Mouse (Mus musculus) liver, adult (tissue): Measurements from ENCODE around the gene Kdm5a.

Experiments used
- GATA4 ChIP-seq: IDR thresholded peaks from 2 replicates; pipeline ENCODE4 v1.6.1; 2014; ENCODE audit warnings: mild to moderate bottlenecking, low read length; ENCODE audit not compliant: insufficient replicate concordance

Gene Kdm5a

GRCm38 (mm10) chr6:120461217-120461616 lies 97.3 kb downstream of the Kdm5a start:
- TF ChIP-seq GATA4, result no peak

DNA sequence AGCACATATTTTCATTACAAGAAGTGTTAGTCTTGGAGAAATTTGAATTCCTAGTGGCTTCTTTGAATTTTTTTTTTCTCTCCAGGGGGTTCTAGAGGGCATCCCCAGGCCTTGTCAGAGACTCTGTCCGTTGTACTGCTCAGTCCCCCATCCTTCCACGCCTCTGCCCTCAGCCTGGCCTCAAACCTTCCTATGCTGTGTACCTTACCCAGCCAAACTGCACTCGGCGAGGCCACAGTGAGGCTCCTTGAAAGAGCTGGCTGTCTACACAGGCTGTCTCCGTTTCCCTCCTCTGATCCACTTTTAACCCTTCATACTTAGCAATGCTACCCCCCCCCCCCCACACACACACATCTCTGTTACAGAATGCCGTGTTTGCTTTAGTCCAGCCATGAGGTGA lies 98.3 kb downstream of the Kdm5a start:
- no peak for TF ChIP-seq GATA4

DNA sequence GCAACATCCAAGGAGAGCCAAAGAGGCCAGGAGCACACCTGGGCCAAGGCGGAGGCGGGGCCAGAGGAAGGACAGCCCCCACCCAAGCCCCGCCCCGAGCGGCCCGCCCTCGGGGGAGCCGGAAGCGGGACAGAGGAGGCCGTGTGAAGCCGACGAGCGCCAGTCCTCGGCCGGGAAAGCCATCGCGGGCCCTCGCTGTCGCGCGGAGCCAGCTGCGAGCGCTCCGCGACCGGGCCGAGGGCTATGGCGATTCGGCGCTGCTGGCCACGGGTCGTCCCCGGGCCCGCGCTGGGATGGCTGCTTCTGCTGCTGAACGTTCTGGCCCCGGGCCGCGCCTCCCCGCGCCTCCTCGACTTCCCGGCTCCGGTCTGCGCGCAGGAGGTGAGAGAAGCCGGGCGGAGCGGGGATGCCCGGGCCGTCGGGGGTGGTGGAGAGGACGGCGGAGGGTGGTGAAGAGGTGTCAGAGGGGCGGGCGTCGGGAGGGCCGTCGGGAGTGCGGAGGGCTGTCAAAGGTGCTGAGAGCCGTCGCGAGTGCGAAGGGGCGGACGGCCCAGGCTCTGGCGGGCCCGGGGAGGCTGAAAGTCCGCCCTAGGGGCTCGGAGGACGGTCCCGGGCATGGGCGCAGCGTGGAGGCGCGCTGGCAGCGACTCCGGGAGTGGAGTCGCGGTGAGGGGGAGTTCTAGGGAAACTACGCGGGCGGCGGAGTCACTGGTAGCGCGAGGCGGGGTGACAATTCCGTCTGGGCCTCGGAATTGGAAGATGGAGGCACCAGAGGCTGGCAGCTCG lies 99.4 kb downstream of the Kdm5a start, which contains the start of gene Il17ra:
Il17ra (plus strand) TSS at position 162 of the 786 bp plus-strand sequence.
- TF ChIP-seq GATA4, result no peak

DNA sequence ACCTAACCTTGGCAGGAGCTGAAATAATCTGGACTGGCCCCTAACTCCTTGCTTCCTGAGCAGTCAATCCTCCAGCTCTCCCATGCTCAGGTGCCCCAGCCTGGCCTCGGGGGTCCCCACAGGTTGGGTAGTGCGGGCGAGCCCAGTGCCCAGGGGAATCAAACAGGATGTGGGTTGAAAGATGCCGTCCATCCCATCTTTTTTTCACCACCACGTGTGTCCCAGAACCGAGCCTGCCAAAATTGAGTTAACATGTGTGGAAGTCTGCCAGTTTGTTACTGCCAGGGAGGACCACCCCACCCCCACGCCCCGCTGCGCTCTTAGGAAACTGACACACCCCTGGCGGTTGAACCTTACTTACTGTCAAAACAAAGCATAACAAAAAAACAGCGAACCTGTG lies 100.0 kb downstream of the Kdm5a start:
- TF ChIP-seq GATA4, result no peak

DNA sequence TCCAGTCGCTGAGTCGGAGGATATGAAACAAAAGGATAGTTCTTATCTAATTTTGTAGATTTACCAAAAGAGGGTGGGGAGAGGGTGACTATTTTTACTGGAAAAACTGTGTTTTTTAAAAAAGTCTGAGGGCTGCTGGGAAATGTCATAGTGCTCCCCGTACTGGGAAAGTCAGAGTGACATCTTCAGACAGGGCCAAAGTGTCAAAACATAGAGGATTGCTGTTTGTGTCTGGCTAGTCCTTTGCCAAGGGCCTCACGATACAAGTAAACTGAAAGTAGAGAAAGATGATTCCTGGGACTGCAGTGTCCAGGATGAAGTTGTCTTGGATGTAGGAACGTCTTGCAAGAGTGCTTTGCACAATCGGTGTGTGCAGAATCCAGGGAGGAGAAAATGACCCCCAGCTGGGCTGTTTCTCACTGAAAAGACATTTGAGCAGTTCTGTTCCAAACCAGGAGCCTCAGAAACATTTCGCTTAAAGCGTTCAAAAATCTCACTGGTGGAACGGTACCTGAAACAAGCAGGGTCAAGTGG lies 100.5 kb downstream of the Kdm5a start:
- no peak for TF ChIP-seq GATA4

DNA sequence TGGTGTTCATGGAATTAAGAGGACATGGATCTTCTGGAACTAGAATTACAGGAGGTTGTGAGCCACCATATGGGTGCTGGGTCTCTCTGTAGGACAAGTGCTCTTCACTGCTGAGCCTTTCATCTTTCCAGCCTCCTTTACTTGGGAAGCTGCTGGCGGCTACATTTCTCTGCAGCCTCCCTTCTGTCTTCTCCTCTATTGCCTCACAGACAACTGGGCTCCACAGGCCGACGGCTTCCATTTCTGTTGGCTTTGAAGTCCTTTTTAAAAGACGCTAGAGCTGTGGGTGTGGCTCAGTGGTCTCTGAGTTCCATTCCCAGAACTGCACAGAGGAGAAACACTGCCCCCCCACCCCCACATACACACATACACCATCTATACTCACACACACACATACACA lies 101.5 kb downstream of the Kdm5a start:
- no peak for TF ChIP-seq GATA4

DNA sequence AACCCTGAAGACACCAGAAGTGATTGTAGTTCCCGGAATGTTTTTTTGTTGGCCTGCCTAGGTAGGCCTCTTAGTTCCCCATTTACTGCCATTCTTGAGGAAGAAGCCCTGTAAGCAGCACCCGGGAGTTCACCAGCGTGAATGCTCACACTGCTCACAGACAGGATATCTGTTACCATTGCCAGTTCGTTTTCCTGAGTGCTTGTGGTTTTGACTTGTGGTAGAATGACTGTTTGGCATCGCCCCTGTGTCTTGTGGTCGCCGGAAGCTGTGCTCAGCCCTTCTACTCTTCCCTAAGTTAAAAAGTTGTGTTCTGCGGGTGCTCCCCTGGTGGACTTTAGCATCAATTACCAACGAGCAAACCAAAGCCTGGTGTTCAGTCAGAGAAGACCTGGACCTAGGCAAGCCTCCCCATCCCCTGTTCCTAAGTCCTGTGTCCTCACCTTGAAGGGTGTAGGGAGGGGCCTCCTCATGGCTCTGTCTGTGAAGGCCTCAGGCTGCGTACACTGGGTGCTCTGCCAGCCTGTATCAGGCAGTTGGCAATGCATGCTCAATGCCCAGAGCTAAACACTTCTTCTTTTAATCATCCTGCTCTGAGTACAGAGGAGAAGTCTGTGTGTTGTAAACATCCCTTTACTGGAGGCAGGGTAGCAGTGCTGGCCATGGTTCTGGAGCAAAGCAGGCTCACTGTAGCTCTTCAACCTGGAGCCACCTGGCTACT lies 102.8 kb downstream of the Kdm5a start:
- TF ChIP-seq GATA4, result no peak

GRCm38 (mm10) chr6:120468259-120468658 lies 104.3 kb downstream of the Kdm5a start:
- no peak for TF ChIP-seq GATA4

DNA sequence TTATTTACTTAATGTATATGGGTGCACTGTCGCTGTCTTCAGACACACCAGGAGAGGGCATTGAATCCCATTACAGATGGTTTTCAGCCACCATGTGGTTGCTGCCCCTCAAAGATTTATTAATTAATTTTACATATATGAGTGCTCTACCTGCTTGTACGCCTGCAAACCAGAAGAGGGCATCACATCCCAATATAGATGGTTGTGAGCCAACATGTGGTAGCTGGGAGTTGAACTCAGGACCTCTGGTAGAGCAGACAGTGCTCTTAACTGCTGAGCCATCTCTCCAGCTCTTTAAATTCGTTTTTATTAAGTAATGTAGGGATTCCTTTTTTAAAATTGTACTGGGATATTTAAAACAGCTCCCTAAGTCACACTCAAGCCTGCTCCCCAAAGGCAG lies 105.3 kb downstream of the Kdm5a start:
- TF ChIP-seq GATA4, result no peak

GRCm38 (mm10) chr6:120469770-120470169 lies 105.8 kb downstream of the Kdm5a start:
- no peak for TF ChIP-seq GATA4

DNA sequence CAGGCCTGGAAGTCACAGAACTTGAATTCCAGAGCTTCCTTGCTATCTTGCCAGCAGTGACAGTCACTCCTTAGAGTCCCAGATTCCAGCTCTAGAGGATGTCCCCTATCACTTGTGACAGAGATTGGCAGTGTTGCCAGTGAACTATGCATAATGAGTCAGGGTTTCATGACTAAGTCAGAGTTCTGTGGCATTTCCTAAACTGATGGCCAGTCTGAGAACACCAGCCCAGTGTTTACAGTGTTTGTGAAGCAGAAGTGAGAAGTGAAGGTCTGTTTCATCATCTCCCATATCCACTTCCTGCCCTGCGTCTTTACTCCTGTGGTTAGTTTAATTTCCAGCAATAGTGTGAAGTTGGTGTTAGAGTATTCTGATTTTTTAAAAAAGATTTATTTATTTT lies 106.7 kb downstream of the Kdm5a start:
- no peak for TF ChIP-seq GATA4

DNA sequence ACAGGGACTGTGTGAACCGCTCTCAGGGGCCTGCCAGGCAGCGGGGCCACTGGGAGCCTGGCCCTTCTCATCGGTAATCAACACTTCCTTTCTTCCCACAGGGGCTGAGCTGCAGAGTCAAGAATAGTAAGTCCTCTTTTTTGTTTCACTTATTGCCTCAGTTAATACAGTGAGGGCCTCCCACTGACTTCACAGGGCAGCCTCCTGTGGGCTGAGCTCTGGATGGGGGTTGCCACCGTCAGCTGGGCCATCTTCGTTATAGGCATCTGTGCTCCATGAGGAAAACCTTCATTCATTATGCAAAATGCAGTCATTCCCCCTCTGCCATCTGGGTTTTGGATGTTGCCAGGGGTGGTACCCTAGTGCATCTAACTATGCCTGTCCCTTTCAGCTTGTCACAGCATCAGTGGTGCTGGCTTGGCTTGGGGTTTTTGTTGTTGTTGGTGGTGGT lies 108.1 kb downstream of the Kdm5a start:
- no peak for TF ChIP-seq GATA4

DNA sequence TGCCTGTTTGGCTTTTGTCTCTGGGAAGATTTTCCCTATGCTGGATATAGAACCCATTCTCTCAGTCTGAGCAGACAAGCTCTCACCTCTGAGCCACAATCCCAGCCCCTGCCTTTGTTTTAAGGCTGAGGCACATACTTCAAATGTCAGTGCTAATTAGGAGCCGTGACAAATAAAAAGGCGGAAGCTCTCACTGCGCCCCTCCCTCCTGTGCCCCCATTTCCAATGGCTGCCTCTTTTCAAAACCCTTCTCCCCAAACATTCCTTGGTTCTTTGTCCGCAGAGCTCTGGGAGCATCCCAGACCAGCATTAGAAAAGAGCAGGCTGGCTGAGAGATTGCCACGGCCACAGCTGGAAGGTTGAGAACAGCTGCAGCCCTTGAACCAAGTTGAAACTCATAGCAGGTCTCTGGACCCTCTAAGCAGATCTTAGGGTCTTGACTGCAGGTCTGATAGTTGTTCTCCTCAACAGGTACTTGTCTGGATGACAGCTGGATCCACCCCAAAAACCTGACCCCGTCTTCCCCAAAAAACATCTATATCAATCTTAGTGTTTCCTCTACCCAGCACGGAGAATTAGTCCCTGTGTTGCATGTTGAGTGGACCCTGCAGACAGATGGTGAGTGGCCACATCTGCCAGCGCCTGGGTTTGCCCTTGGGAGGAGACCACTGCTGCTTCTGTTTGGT lies 108.7 kb downstream of the Kdm5a start:
- TF ChIP-seq GATA4, result no peak

DNA sequence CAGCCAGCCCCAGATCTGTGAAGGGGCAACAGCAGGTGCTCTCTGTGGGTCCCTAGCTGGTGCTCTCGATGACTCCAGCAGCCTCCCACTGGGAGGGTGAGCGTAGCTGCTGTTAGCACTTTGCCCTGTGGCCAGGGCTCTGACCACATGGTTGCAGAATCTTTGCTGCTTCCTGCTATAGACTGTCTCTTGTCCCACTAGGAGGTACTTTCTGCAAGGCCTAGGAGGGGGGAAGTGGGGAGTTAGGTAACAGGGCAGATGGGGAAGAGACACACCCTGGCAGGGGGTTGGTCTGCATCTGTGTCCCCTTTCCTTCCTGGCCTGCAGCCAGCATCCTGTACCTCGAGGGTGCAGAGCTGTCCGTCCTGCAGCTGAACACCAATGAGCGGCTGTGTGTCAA lies 109.5 kb downstream of the Kdm5a start:
- TF ChIP-seq GATA4, result no peak

DNA sequence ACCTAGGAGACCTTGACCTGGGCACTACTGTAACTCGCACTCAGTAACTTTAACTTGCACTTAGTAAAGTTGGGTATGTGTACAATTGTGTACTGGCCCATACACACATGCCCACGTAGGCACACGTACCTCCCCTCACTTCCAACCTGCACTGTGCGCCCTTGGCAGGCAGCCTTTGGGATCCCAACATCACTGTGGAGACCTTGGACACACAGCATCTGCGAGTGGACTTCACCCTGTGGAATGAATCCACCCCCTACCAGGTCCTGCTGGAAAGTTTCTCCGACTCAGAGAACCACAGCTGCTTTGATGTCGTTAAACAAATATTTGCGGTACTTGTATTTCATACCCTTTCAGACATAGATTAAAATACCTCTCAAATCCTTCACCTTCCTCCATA lies 111.4 kb downstream of the Kdm5a start:
- no peak for TF ChIP-seq GATA4
